Mouse (Mus musculus): ENCODE measurements around the gene Neto2. TPM values are rescaled to one million over a fixed set of nuclear protein-coding genes. Genes with fewer than 3 reads are reported as not detected.
"Not testable (repeated sequence)": the region's sequence is repeated elsewhere in the genome, so short reads cannot be mapped to it uniquely, and the experiment has no call there.

Neto2 gene
- total RNA-seq (2021) = 1 to 10 TPM; 2.4 to 3.0 TPM
- long read RNA-seq, experiment 1, full-length matches to known transcripts = 4 of 4 reads
- long read RNA-seq, experiment 1, partial matches to known transcripts = 0 of 4 reads
- long read RNA-seq, experiment 1, other reads (novel, unspliced or antisense) = 0 of 4 reads
- long read RNA-seq, experiment 2, full-length matches to known transcripts = 2 of 5 reads
- long read RNA-seq, experiment 2, partial matches to known transcripts = 1 of 5 reads
- long read RNA-seq, experiment 2, other reads (novel, unspliced or antisense) = 2 of 5 reads

DNA sequence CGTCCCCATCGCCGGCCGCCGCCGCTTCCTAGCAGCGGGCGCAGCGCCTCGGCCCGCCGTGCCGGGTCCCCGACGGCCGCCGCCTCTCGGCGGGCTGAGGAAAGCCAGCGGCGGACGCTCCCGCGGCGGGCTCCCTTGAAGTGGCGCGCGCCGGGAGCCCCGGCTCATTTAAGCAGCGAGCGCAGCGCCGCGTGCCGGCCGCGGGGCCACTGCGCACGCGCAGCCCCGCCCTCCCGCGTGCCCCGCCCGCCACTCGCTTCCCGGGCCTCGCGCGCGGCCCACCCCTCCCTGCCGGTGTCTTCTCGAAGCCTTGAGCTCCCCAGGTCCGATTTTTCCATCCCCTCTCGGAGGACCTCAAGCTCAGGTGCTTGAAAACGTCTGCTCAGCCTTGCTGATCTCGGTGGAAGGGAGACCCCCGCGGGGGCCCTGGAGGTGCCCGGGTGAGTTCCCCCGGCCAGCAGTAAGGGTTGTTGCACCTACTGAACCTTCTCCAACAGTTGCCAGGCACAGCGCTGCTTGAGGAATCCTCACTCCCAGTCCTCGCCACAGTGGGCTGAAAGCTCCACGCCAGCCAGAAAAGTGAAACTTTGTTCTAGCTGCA is at the start of gene Neto2:
Neto2 (minus strand) TSS at position 174 of the 601 bp plus-strand sequence.
- intact Hi-C loops (cut with DNase I) = loop anchor here (1.0 to 5.0 kb wide), 3 partner anchors 141 to 884 kb away; partner anchors contain the start of genes Itfg1 and Phkb
- peak; percentile 77 to 86 for DNase-seq

DNA sequence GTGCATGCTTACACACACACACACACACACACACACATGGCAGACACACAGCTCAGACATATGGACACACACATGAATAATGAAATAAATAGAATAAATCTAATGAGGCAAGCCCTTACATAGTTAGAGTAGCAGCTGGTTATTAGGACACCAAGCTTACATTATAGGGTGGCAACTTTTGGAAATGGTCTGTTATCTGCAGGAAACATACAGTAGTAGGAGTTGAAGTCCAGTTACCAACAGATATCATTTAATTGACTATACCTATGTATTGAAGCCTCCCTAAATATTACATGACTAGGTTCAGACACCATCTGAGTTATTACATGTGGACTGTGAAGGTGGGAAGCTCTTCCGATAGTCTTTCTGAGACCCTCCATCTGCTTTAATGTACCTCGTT is 44.3 kb upstream of the Neto2 start:
- no peak for DNase-seq
- intact Hi-C loops (cut with DNase I) = no loop called here

DNA sequence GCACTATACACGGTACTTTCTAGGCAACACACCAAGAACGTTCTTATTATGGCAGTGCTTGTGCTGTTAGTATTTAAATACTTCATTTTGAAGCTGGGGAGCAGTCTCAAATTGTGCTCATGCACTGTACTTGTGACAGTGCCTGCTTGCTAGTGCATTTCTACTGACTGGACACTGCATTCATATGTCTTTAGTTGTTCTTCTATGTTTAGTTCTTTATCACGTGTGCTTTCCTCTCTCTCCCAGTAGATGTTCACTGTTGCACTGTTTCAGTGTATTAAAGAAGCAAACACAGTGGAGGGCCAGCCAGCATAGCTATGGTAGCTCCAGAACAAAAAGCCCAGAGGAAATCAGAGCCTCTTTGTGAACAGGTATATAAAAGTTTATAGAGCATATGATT is 29.8 kb upstream of the Neto2 start:
- intact Hi-C loops (cut with DNase I) = no loop called here
- no peak for DNase-seq

DNA sequence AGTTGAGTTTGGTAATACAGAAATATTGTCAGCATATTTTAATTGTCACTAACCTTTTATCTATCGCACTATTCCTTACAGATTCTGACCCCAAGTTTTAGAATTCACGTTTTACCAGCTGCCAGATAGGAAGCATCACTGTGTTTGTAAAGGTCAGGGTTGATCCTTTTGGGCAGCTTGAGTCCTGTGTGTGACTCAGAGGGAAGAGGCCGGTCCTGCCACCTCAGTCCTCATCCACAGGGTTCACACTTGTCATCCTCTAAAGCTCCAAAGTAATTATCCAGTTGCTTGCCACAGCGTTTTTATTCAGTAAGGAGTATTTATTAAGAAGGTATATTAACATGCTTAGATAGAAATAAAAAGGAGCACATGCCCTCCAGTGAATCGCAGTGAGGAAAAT is 16.5 kb upstream of the Neto2 start:
- intact Hi-C loops (cut with DNase I) = no loop called here

DNA sequence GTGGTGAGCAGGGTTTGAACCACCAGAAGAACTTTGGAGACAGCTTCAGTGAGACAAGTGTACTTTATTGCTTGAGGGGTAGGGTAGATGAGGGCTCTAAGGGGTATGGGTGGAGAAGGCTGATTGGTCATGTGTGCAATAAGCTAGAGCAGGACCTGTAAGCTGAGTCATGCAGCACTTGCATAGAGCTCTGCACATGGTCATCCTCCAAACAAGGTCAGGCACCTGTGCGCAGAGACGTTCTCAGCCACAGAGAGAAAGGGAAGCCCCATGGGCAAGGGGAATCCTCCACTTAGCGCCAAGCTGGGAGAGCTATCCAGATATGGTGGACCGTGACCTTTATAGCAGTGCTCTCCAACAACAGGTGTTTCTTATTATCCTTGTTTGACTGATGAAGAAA is 16.0 kb upstream of the Neto2 start:
- intact Hi-C loops (cut with DNase I) = no loop called here
- no peak for DNase-seq

More for the DNA sequence above, 16.5 kb upstream of the Neto2 start:
- no peak for DNase-seq

DNA sequence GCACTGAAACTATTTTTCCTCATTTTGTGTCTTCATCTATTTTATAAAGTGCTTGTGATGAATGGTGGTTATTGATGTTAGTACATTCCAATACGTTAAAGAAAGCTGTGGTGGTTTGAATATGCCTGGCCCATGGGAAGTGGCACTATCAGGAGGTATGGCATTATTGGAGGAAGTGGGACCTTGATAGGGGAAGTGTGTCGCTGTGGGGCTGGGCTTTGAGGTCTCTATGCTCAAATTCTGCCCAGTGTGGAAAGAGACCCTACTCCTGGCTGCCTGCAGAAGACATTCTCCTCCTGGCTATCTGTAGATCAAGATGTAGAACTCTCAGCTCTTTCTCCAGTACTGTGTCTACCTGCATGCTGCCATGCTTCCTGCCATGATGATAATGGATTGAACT is 6.3 kb upstream of the Neto2 start:
- intact Hi-C loops (cut with DNase I) = no loop called here
- no peak for DNase-seq

DNA sequence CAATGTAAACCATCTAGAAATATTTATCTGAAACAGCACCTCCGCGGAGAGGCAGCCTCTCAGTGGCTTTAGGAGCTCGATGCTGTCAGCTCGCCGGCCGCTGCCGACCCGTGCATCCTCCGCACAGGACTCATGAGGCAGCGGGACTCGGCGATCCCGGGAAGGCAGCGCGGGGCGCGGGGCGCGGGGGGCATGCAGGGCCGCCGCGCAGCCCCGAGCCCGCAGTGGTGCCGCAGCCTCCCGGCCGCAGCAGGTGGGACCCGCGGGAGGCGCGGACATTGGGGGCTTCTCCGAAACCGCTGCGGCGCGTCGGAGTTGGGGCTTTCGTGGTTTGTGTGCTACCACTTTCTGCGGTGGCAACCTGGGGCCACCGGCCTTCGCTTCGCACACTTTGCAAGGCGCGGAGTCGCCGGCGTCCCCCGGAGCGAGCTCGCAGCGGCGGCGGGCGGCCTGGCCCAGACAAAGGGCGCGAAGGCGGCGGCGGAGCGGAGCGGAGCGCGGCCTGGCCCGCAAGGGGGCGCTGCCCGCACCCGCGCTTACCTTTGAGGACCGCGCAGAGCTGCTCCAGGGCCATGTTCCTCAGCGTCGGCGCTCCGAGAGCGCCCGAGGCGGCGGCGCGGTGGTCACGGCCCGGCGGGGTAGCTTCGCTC is 498 bp downstream of the Neto2 start:
- peak; percentile 71 to 72 for DNase-seq
- intact Hi-C loops (cut with DNase I) = loop anchor here (1.0 to 5.0 kb wide), 3 partner anchors 142 to 885 kb away; partner anchors contain the start of genes Itfg1 and Phkb

DNA sequence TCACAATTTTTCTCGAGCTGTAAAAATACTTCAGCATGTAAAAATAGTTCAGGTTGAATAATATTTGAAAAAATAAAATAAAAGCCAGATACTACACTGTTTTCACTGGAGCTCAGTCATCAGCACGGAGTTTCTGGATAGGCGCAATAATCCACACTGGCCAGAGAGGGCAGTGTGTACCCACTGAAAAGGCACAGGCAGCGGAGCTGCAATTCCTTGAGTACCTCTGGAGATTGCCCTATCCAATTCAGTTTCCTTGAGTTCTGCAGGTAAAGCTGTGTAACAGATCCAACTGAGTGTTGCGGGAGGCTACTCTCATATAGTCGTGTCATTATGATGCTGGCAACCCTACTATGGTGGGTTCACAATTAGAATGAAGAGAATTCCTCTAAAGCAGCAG is 1.7 kb downstream of the Neto2 start:
- intact Hi-C loops (cut with DNase I) = loop anchor here (5.0 to 10.0 kb wide), 2 partner anchors 776 to 1203 kb away; no protein-coding TSS in a partner anchor
- DNase-seq = peak; percentile 78 to 80

DNA sequence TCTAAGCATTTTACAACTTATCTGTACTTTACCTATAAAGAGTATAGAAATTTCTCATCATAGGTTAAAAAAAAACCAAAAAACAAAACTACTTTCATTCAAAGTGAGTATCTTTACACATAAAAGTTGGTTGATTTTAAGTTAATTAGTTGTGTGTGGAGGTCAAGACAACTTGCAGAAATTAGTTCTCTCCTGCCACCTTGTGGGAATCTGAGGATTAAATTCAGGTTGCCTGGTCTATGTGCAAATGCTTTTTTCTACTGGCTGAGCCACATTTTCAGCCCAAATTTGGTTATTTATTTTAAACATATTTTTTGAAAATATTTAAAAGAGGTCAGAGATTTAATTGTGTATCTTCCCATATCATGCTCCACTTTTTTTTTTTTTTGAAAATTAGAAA is 35.6 kb downstream of the Neto2 start:
- intact Hi-C loops (cut with DNase I) = loop anchor here (2.0 to 5.0 kb wide), 3 partner anchors 62 to 208 kb away; no protein-coding TSS in a partner anchor
- peak in 1 of 2 experiments; percentile 38 for DNase-seq

DNA sequence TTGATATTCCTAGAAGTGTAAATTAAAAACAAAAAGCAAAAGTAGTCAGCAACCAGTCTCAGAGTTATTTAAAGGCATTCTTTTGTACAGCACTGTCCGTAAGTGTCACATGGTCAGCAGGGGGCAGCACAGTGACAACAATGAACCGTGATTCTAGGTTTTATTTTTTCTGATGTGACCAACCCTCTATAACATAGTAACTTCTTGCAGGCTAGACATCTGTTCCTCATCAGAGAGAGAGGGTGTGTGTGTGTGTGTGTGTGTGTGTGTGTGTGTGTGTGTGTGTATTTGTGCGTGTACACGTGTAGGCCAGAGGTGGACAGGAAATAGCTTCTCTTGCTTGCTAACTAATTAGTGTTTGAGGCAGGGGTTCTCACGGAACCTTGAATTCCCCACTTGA is 38.7 kb downstream of the Neto2 start:
- DNase-seq = peak; percentile 53 to 74
- intact Hi-C loops (cut with DNase I) = loop anchor here (2.0 kb wide), 1 partner anchor 923 kb away; no protein-coding TSS in a partner anchor

DNA sequence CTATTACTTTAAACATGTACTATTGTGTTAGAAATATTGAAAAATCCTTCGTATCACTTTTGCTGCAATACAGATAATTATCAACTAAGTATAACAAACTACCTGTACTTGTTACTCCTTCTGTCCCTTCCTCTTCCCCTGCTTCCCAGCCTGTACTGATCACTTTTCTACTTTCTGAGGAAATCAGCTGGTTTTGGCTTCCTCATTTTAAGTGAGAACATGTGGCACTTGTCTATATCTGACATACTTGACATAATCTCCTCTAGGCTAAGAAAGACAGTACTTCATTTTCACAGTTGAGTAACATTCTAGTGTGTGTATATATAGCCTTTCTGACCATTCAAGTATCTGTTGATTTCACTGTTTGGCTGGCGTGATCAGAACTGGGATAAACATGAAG is 49.5 kb downstream of the Neto2 start:
- no peak for DNase-seq
- intact Hi-C loops (cut with DNase I) = no loop called here

DNA sequence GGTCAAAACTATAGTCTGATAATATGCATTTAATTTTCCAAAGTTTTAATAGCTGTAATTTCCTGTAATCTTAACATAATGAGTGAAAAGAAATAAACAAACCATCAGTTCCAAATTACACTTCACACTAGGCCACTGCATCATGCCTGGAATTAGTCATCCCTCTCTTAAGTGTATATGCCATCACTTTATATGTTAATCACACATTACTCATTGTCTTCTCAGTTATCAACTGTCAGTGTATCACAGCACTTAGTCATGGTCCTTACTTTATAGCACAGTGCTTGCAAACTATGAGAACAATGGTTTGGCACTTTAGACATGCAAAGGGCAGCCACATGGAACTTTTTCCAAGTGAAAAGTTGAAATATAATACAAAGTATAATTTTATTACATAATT is 52.2 kb downstream of the Neto2 start:
- intact Hi-C loops (cut with DNase I) = no loop called here
- no peak for DNase-seq

DNA sequence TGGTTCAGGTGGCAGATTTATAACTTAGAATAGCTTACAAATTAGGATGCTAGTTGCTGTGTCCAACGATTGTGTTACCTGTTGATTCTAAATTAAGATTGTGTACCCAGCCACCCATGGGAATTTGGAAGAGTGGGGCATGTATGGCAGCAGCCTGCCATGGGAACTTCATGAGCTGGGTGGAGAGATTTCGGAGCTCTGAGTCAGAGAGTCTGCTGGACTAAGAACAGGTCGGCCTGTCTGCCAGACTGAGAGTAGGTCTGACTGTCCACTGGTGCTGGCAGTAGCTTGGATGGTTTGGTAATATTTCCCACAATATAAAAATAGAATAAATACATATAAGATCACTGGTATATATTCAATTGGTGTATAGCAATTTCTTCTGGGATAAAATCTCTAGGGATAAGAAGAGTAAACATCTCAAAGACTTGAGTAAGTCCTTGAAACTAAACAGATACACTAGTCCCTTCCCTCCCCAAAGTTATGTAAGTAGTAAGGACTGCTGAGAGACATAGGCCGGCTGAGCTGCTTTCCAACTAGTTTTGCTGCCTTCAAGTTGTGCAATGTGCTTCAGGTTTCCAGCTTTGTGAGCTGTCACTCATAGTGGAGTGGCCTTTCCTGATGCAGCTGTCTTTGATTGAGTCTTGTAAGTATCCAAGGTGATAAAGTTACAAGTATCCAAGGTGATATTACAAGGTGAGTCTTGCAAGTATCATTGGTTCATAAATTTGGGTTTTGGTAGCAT is 55.6 kb downstream of the Neto2 start:
- intact Hi-C loops (cut with DNase I) = no loop called here

DNA sequence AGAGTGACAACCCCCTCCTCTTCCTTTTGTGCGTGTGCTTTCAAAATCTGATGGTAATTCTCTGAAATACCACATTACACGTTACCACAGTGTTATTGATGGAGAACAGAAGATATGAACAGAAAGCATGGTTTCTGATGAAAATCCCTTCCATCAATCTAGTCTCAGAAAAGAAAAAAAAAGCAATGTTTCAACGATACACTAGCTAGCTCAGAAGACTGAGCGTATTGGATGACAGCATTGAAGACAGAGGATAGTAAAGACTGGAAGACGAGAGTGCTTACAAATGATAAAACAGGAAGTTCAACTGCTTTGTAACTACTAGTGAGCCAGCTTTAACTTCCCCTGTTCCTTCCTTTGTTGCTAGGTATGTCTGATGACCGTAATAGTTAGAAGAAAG is 76.3 kb downstream of the Neto2 start:
- intact Hi-C loops (cut with DNase I) = no loop called here
- no peak for DNase-seq

More for the DNA sequence above, 55.6 kb downstream of the Neto2 start:
- no peak for DNase-seq

DNA sequence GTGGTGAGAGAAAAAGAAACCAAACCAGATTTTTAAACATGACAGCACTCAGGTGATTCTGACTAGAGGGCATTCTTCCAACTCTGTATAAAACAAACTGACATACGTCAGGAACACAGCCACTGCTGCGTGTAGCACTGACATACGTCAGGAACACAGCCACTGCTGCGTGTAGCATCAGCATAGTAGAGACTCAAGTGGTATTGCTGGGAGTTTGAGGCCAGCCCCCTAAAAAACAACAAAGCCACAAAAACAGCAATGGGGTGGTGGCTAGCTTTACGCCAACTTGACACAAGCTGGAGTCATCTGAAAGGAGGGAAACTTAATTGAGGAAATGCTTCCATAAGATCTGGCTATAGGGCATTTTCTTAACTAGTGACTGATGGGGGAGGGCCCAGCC is 77.5 kb downstream of the Neto2 start:
- no peak for DNase-seq
- intact Hi-C loops (cut with DNase I) = no loop called here

DNA sequence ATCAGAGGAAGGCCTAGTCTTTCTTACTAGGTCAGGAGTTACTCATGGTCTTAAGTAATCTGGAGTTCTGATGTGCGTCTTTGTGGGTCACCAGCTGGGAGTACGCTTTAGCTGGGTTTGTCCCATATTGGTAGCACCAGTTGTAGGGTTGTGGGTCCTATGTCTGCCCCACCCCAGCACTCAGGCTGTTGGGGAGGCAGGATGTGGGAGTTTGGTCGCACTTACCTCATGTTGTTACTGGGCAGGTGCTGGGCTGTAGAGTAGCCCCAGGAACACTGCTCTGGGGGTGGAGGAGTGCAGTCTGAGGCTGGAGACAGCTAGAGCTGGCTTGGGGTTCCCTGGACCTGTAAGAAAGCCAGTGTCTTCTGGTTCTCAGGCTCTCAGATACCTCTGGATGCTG is 81.9 kb downstream of the Neto2 start:
- intact Hi-C loops (cut with DNase I) = no loop called here
- DNase-seq = no peak

DNA sequence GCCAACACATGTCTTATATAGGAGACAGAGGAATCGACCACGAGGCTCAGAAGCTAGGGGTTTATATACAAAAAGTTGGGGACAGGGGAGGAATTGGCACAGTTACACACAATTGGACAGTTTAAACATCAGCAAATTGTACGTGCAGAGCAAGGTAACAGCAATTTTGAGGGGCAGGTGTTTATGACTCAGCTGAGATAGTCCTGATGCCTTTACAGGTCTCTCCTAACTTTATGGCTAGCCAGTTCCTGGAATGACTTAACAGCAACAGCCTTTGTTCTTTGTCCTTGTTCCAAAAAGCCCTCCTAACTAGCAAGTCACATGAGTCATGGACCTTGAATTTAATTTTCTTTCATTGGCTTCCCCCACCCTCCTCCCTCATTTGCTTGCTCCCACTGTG is 83.6 kb downstream of the Neto2 start:
- intact Hi-C loops (cut with DNase I); DNase-seq: not testable (repeated sequence)

DNA sequence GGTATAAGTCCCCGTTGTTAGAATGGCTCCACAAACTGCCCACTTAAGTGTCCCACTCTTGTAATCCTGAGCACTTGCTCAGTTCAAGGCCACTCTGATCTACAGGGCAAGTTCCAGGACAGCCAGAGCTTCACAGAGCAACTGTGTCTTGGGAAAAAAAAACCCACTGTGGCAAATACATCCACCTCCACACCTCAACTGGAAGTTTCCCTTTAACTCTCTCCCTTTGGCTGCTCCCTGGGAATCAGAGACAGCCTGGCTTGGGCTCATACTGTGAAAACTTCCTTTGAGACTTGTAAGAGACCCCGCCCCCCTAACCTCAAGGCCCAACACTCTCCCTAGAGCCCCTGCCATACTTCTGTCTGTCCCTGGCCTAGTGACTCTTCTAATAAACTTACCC is 91.9 kb downstream of the Neto2 start:
- intact Hi-C loops (cut with DNase I) = loop anchor here (10.0 kb wide), 2 partner anchors 154 to 926 kb away; no protein-coding TSS in a partner anchor
- DNase-seq = no peak

DNA sequence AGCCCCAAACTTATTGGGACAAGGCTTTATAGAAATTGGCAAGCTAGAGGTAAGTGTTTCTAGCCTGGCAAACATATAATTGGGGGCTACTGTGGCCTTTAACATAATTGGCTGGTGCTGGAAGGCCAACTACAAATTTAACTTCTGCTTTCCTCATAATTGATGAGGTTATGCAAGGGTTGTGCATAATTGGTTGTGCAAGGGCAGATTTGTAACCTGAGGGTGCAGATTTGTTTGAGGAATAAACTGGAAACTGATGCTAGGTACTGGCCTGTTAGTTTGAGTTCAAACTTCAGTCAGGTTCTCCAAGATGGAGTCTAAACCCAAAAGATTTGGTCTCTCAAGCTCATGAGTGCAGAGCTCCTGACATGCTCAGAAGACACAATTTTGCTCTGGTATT is 92.9 kb downstream of the Neto2 start:
- intact Hi-C loops (cut with DNase I) = loop anchor here (10.0 kb wide), 2 partner anchors 153 to 927 kb away; no protein-coding TSS in a partner anchor
- DNase-seq = no peak

DNA sequence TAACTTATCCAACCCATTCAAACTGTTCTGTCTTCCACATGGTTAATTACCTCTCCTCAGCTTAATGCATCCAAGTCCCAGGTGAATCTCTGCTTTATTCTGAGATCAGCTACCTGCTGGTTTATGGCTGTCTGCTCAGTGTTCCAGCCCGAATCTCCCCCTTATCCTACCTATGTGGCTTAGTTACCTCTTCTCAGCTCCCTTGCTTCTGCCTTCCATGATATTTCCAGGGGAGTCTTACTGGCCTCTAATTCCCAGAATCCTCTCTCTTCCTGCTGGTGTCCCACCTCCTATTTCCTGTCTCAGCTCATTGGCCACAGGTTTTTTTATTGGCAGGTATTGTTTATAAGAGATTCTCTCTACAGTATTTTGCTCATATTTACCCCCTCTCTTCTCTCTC is 93.8 kb downstream of the Neto2 start:
- intact Hi-C loops (cut with DNase I) = loop anchor here (10.0 kb wide), 2 partner anchors 152 to 928 kb away; no protein-coding TSS in a partner anchor
- no peak for DNase-seq

Data from heart, postnatal 14 days (tissue).